Mouse (Mus musculus) intestine, embryonic 16.5 days (tissue): ENCODE data around the gene Dpf3. TPM values are rescaled to one million over a fixed set of nuclear protein-coding genes. Genes with fewer than 3 reads are reported as not detected.

Source experiments
- ATAC-seq: fragments of 200-750 bp; cut with Nextera tagmentation; 2 replicates; pipeline ENCODE4 v1.8.0; 2017; ENCODE audit warnings: moderate TSS enrichment, moderate library complexity
- H3K27ac ChIP-seq: fragments of 300-500 bp; sonication (generic); 2 replicates; pipeline ENCODE4 v1.5.1; 2014; ENCODE audit warnings: mild to moderate bottlenecking, low read length
- H3K27me3 ChIP-seq: fragments of 300-500 bp; sonication (generic); replicated peaks from 2 replicates; pipeline ENCODE4 v1.6.1; 2014; ENCODE audit warnings: low read length, control low read depth, mixed read lengths; ENCODE audit not compliant: control insufficient read depth, insufficient read depth
- H3K36me3 ChIP-seq: fragments of 300-500 bp; sonication (generic); 2 replicates; pipeline ENCODE4 v1.6.1; 2014; ENCODE audit warnings: low read length, control low read depth; ENCODE audit not compliant: control insufficient read depth, insufficient read depth
- H3K4me1 ChIP-seq: fragments of 300-500 bp; sonication (generic); 2 replicates; pipeline ENCODE4 v1.6.1; 2014; ENCODE audit warnings: low read length, control low read depth, mixed read lengths; ENCODE audit not compliant: control insufficient read depth, insufficient read depth
- H3K4me2 ChIP-seq: fragments of 300-500 bp; sonication (generic); 2 replicates; pipeline ENCODE4 v1.6.1; 2014; ENCODE audit warnings: low read depth, low read length, control low read depth
- H3K4me3 ChIP-seq: fragments of 300-500 bp; sonication (generic); 2 replicates; pipeline ENCODE4 v1.5.1; 2014; ENCODE audit warnings: mild to moderate bottlenecking, low read length
- H3K9ac ChIP-seq: fragments of 300-500 bp; sonication (generic); 2 replicates; pipeline ENCODE4 v1.6.1; 2014; ENCODE audit warnings: low read depth, low read length
- H3K9me3 ChIP-seq: fragments of 300-500 bp; sonication (generic); 2 replicates; pipeline ENCODE4 v1.6.1; 2016; ENCODE audit warnings: low read length, control low read depth; ENCODE audit not compliant: control insufficient read depth
- WGBS: fragments of 180-500 bp; shearing (Covaris S2); extraction: QIAGEN DNeasy Blood & Tissue Kit; methylation state at CpG from one replicate; pipeline ENCODE4 v1.1.7; 2014; 5-methylcytosine and 5-hydroxymethylcytosine counted together
- polyA plus RNA-seq: library from polyadenylated mRNA; unstranded; fragments of >200 nt; fragmentation: Nextera tagmentation; extraction: Ambion mirVana; gene quantifications from 2 replicates; pipeline ENCODE4 v1.2.1, GENCODE M21; 2015

Dpf3 gene
- polyA plus RNA-seq, 1 experiment from 2014 or later, result 7.4 TPM

DNA sequence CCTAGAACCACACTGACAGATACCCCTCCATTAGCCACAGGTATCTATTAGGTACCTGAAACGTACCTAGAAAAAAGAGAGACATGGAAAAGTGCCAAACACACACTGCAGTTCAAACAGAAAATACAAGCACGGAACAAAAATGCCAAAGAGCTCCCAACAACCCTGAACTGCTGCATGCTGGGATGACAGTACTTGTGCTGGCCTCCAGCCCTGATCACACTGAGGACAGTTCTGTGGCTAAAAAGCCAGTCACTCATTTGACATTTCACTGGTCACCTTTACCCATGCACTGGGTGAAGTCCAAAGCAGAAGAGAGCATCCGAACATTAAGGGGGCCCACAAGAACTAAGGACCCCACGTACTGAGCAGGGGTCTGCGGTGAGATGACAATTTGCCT is 137.8 kb downstream of the Dpf3 start:
- Histone ChIP-seq H3K27me3 (no peaks in the 10 kb centered on the region), H3K36me3 (no peaks in the 10 kb centered on the region), H3K9me3 (no peaks in the 10 kb centered on the region), H3K4me3 (no peak overlapping the region), H3K4me2 (no peak overlapping the region), H3K9ac (no peak overlapping the region), H3K4me1 (no peaks in the 10 kb centered on the region), H3K27ac (no peak overlapping the region)
- ATAC-seq, result no peak
- 91% methylated on average over 5 of the region's 5 CpGs for WGBS

DNA sequence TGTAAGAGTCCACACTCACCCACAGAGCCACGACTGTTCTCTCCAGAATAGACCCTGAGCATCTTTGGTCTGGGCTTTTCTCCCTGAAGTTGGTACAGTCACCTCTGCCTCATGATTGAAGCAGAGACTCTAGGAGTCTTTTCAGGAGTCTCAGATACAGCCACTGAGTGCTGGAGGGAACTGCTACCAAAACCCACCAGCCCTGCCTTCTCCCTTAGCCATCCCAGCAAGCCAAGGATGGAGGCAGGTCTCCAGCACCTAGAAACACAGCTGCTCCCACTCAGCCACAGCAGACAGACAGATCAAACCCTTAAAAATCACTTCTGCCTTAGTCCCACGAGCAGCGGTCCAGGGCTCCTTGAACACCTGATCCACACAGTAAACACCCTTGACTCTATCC is 139.3 kb downstream of the Dpf3 start:
- Histone ChIP-seq H3K4me3 (no peak overlapping the region), H3K4me2 (no peak overlapping the region), H3K9ac (no peak overlapping the region), H3K4me1 (no peaks in the 10 kb centered on the region), H3K27me3 (no peaks in the 10 kb centered on the region), H3K9me3 (no peaks in the 10 kb centered on the region), H3K27ac (no peak overlapping the region), H3K36me3 (no peaks in the 10 kb centered on the region)
- no peak for ATAC-seq
- WGBS, result 60% methylated on average over 3 of the region's 3 CpGs

DNA sequence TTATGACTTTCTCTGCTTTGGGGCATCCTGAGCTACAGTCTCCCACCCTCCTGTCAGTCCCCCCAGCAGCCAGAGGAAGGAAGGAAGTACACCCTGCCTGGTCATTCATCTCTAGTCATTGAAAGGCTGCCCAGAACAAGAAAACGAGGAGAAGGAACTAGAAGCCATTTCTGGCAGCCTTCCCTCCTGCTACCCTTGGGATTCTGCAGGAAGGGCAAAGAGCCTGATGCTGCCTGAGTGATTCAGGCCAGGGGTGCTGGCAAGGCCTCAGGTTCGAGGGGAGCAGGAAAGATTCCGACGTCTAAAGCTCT is 144.7 kb downstream of the Dpf3 start:
- WGBS, result 41% methylated on average over 4 of the region's 4 CpGs
- no peak overlapping the region for H3K9ac ChIP-seq
- no peak overlapping the region for H3K4me2 ChIP-seq
- no peak overlapping the region for H3K27ac ChIP-seq
- H3K27me3 ChIP-seq, result no peaks in the 10 kb centered on the region
- no peak overlapping the region for H3K4me3 ChIP-seq
- H3K9me3 ChIP-seq, result no peaks in the 10 kb centered on the region
- ATAC-seq, result no peak
- H3K4me1 ChIP-seq, result no peaks in the 10 kb centered on the region
- H3K36me3 ChIP-seq, result no peaks in the 10 kb centered on the region

DNA sequence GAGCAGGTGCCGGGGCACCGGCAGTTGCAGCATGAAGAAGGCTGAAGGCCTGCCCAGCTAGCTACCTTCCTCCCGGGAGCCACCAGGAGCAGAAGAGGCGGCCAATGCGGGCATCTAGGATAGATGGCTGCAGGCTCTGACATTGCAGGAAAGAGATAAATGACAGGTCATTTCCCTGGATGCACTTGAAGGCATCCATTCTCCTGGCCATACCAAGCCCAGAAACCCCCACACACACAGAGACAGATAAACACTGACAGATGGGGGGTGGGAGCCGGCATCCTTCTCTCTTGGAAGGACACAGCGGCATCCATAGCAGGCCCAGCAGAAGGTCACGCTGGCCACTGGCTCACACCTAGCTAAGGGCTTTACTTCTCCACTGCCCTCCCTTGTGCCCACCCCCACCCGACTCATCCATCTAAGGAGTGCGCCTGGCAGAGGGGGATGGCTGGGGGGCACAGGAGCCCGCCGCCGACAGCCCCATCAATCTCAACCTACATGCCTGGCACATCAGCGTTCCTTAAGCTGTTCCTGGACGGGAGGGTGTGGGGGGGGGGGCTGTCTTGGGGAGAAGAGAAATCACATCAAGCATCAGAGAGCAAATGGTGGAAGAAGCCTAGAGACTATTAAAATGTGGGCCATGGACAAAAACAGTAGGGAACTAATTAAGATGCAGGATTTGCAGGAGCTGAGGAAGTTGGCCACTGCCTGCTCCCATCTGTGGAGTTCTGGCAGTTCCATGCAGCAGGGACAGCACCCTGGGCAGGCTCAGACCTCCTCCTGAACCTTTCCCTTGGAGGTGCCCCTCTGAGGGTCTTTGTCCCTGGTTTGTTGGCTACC is 145.3 kb downstream of the Dpf3 start:
- Histone ChIP-seq H3K9me3 (no peaks in the 10 kb centered on the region), H3K36me3 (no peaks in the 10 kb centered on the region), H3K4me1 (no peaks in the 10 kb centered on the region), H3K27ac (no peak overlapping the region), H3K4me2 (no peak overlapping the region), H3K27me3 (no peaks in the 10 kb centered on the region), H3K4me3 (no peak overlapping the region), H3K9ac (no peak overlapping the region)
- ATAC-seq, result no peak
- WGBS, result 45% methylated on average over 15 of the region's 15 CpGs

DNA sequence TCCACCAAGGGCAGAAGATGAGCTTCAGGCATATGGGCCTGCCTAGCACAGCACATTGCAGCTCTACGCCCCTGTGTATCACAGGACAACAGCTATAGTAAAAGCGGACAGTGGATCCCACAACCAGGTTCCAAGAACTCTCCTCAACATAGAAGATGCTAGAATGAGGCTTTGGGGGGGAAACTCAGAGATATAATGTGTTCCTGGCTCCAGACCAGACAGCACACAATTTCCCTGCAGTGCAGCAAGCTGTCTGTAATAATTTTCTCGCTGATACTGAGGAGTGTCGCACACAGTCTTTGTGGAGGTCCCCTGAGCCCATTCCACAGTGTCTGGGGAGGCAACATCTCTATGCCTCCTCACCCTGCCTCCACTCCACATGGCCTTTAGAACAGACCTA is 146.6 kb downstream of the Dpf3 start:
- H3K4me2 ChIP-seq, result no peak overlapping the region

DNA sequence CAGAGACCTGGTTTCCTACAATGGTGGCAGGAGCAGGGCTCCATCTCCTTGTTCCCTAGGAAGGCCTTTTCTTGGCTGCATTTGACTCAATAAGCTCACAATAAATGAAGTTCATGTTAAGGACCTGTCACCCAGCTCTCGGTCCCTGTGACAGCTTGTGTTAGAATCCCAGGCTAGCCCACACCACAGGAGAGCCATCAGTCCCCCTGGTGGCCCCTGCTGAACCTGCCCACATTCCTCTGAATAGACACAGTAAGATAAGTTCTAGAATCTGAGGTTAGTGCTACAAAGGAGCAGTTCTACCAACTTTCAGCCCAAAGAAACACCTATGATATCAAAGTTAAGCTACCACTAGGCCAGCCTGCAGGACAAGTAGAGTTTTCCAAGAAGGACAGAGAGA is 149.2 kb downstream of the Dpf3 start:
- H3K4me2 ChIP-seq, result no peak overlapping the region
- no peak overlapping the region for H3K9ac ChIP-seq
- H3K27ac ChIP-seq, result no peak overlapping the region
- no peaks in the 10 kb centered on the region for H3K27me3 ChIP-seq
- no peaks in the 10 kb centered on the region for H3K36me3 ChIP-seq
- H3K4me1 ChIP-seq, result no peaks in the 10 kb centered on the region; the same call in 1 of the 2 replicates
- WGBS, result 78% methylated on average over 1 of the region's 1 CpGs
- no peak for ATAC-seq
- H3K4me3 ChIP-seq, result no peak overlapping the region
- no peaks in the 10 kb centered on the region for H3K9me3 ChIP-seq

More for the DNA sequence above, 146.6 kb downstream of the Dpf3 start:
- ATAC-seq, result no peak
- Histone ChIP-seq H3K36me3 (no peaks in the 10 kb centered on the region), H3K9me3 (no peaks in the 10 kb centered on the region), H3K4me3 (no peak overlapping the region), H3K9ac (no peak overlapping the region), H3K27ac (no peak overlapping the region), H3K27me3 (no peaks in the 10 kb centered on the region), H3K4me1 (no peaks in the 10 kb centered on the region)
- WGBS, result 89% methylated on average over 4 of the region's 4 CpGs

DNA sequence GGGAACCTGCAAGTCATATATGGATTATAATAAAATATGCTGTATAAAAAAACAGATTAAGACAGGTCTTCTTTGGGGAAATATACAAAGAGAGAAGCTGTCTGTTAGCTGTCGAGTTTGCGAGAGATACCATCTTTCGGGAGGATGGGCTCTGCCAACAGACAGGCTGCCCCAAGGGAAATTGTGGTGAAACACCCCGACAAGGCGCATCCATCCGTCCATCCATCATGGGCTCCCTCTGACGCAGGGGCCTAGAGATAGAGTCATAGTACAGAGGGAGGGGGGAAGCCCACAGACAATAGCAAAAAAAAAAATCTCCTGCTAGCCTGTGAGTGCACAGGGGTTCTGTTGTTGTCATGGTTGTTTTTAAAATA is 149.8 kb downstream of the Dpf3 start:
- H3K36me3 ChIP-seq, result no peaks in the 10 kb centered on the region
- H3K27me3 ChIP-seq, result no peaks in the 10 kb centered on the region
- H3K27ac ChIP-seq, result no peak overlapping the region
- WGBS, result 51% methylated on average over 7 of the region's 7 CpGs
- H3K4me3 ChIP-seq, result no peak overlapping the region
- no peak overlapping the region for H3K4me2 ChIP-seq
- no peak overlapping the region for H3K9ac ChIP-seq
- H3K4me1 ChIP-seq, result no peaks in the 10 kb centered on the region; the same call in 1 of the 2 replicates
- no peak for ATAC-seq
- H3K9me3 ChIP-seq, result no peaks in the 10 kb centered on the region

DNA sequence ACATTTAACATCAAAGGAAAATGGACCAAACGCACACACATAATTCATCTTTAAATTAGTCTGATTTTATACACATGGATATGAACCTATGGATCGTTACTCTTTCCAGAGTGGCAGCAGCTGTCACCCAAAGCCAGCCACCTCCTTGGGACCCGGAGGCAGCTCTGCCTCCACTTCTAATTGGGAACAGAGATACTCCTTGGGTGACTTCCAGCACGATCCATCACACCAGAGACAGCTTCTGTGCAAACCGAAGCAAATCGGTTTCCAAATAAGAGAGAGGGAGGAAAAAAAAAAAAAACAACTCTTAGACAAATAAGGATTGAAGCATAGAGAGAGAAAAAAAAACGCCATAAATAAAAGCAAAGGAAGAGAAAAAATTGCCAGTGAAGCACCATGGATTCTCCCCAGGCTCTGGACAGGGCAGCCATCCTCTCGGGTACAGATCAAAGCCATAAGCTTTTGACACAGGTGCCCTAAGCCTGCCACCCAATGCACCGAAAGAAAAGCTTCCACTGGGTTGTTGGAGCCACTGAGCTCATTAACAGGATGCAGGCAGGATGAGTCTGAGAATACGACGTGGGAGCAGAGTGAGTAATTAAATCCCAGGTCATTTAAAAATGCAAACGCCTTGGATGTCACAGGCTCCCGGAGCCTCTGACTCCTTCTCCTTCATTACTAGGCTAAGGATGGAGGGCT is 150.3 kb downstream of the Dpf3 start:
- Histone ChIP-seq H3K9ac (no peak overlapping the region), H3K4me1 (no peaks in the 10 kb centered on the region; the same call in 1 of the 2 replicates), H3K4me2 (no peak overlapping the region), H3K4me3 (no peak overlapping the region), H3K27ac (no peak overlapping the region), H3K36me3 (no peaks in the 10 kb centered on the region), H3K9me3 (no peaks in the 10 kb centered on the region), H3K27me3 (no peaks in the 10 kb centered on the region)
- no peak for ATAC-seq
- WGBS, result 34% methylated on average over 13 of the region's 13 CpGs

DNA sequence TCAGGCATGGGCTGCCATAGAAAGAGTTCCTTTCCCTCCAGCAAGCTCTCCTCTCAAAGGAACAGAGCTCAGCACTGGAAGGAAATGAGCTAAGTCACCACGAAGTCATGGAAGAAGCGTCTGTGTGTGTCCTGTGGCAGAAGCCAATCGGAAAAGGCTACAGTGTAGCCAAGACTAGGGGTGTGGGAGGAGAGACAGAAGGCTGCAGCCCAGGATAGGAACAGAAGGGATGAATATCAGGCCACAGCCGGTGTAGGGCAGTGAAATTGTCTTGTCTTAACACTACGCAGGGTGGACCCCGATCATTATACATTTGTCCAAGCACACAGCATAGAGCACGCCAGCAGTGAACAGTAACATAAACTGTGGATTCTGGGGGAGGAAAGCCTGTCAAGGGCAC is 157.5 kb downstream of the Dpf3 start:
- Histone ChIP-seq H3K9ac (no peak overlapping the region), H3K4me3 (no peak overlapping the region), H3K27ac (no peak overlapping the region), H3K36me3 (no peaks in the 10 kb centered on the region), H3K9me3 (no peaks in the 10 kb centered on the region), H3K4me2 (no peak overlapping the region), H3K4me1 (no peaks in the 10 kb centered on the region; the same call in 1 of the 2 replicates), H3K27me3 (no peaks in the 10 kb centered on the region)
- 51% methylated on average over 7 of the region's 7 CpGs for WGBS
- no peak for ATAC-seq
